Mouse (Mus musculus): Measurements from ENCODE around the gene Zfp526.

DNA sequence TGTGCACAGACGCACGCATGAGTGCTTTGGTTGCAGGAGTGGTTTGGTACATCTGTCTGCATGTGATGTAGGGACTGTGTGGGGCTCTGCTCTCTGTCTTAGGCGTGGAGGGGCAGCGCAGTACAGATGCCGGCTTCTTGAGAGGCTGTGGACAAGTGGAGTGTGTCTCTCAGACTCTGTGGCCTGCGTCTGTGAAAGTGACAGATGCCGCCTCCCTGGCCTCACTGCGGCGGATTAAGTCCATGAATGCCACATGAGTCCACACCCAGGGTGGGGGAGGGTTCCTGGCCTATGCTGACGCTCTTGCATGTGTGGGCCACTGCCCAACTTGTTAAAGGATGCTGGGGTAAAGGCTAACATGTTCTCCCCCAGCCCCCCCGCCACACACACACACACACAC lies 46.9 kb upstream of the Zfp526 start:
- TF ChIP-seq CTCF (IDR thresholded peaks at IDR 0.05; ENCODE audit: low read depth, low read length) (no peak), POLR2A (IDR thresholded peaks at IDR 0.05; ENCODE audit: insufficient read depth, low read length) (no peak)

All from ES-Bruce4 (cell line).